Comparison of ENCODE assay signal across 29 mouse cellular contexts in the genomic region with DNA sequence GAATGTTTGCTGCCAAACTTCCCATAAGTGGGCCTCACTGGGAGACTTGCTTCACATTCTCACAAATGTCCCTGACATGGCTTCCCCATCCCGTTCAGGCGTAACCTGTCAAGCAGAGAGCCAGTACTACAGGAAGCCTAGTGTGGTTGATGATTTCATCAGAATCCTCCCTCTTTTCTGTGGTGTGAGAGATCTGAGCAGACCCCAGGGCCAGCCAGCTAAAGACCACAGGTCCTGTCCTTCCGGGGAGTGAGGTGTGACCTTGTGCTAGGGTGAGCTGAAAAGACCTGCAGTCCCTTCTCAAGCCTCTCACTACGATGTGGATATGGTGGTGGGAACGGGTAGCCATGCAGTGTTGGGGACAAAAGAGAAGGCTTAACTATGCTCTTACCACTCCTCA. TPM values are rescaled to one million over a fixed set of nuclear protein-coding genes. Genes with fewer than 3 reads are reported as not detected.
A peak's percentile ranks its signal among the peaks of the same experiment; 100 is the strongest.
DNase-seq lines count a peak whose midpoint lies in the region; ATAC-seq and TF ChIP-seq lines count a peak whose summit lies in the region.
"Had no signal": no experiment of that assay in that cellular context is flagged by ENCODE, and none has a peak within 500 bp of the region (broad histone marks: within the 10 kb centered on the region; RNA-seq: fewer than 3 reads in every experiment).

No protein-coding gene starts in this region.

- no peaks in the 10 kb centered on the region for H3K36me3 ChIP-seq in midbrain, embryonic 11.5 days (ENCODE audit: control insufficient read depth, insufficient read depth, low read length)
- H3K36me3 ChIP-seq in midbrain, embryonic 16.5 days (ENCODE audit: control insufficient read depth, insufficient read depth, low read length): no peaks in the 10 kb centered on the region
- H3K36me3 ChIP-seq: embryonic facial prominence, embryonic 13.5 days; embryonic facial prominence, embryonic 15.5 days; forebrain, embryonic 15.5 days had no signal

- peak; percentile 57 for DNase-seq in midbrain, embryonic 11.5 days (ENCODE audit: low spot score, missing footprints)
- no peak for DNase-seq in ovary, postnatal 10 days (ENCODE audit: low spot score)
- DNase-seq: adrenal gland, adult 8-10 months; adrenal gland, postnatal 14 days; adrenal gland, postnatal 36 days; cerebellum, adult 11-12 months; cerebellum, adult 9-11 months; cerebellum, postnatal 14 days; cerebellum, postnatal 36 days; embryo, embryonic 11 days; forebrain, postnatal 0 days had no signal

- no peak overlapping the region for H3K27ac ChIP-seq in midbrain, embryonic 11.5 days (ENCODE audit: low read depth, low read length)
- no peak overlapping the region for H3K27ac ChIP-seq in midbrain, embryonic 16.5 days (ENCODE audit: low read length)
- H3K27ac ChIP-seq in embryonic fibroblast, embryonic 13.5 days (ENCODE audit: insufficient read depth, low read length): peak overlapping the region; percentile 27; the same call in 1 of the 2 replicates
- H3K27ac ChIP-seq: embryonic facial prominence, embryonic 13.5 days; embryonic facial prominence, embryonic 15.5 days; forebrain, embryonic 13.5 days; forebrain, embryonic 15.5 days had no signal

- no peak overlapping the region for H3K4me2 ChIP-seq in midbrain, embryonic 11.5 days
- H3K4me2 ChIP-seq in midbrain, embryonic 16.5 days (ENCODE audit: low read length): no peak overlapping the region
- H3K4me2 ChIP-seq: embryonic facial prominence, embryonic 13.5 days; embryonic facial prominence, embryonic 15.5 days; forebrain, embryonic 13.5 days; forebrain, embryonic 15.5 days had no signal

- no peak for ATAC-seq in midbrain, embryonic 11.5 days (ENCODE audit: low FRiP score)
- ATAC-seq in midbrain, embryonic 16.5 days: no peak
- peak; percentile 44; the same call in 1 of the 2 replicates for ATAC-seq in megakaryocyte progenitor cell, adult 5-6 weeks (replicated peaks; ENCODE audit: poor library complexity)
- ATAC-seq in monocyte, adult 5-6 weeks (replicated peaks; ENCODE audit: insufficient number of reproducible peaks, low FRiP score, low TSS enrichment, poor library complexity, severe bottlenecking): no peak
- ATAC-seq: activated CD4-positive, CD25-positive, alpha-beta regulatory T cell, adult 4 months; forebrain, embryonic 13.5 days; forebrain, embryonic 15.5 days; forebrain, postnatal 0 days; Patski had no signal

- H3K9me3 ChIP-seq in midbrain, embryonic 11.5 days (ENCODE audit: control insufficient read depth, low read length): no peaks in the 10 kb centered on the region
- H3K9me3 ChIP-seq in midbrain, embryonic 16.5 days (replicated peaks; ENCODE audit: control insufficient read depth, low read length, poor library complexity, severe bottlenecking): no peaks in the 10 kb centered on the region
- H3K9me3 ChIP-seq: embryonic facial prominence, embryonic 13.5 days; embryonic facial prominence, embryonic 15.5 days; forebrain, embryonic 13.5 days; forebrain, embryonic 15.5 days had no signal

- H3K4me3 ChIP-seq in midbrain, embryonic 11.5 days (ENCODE audit: low read depth, low read length): no peak overlapping the region
- no peak overlapping the region for H3K4me3 ChIP-seq in midbrain, embryonic 16.5 days (ENCODE audit: low read depth, low read length)
- no peak overlapping the region for H3K4me3 ChIP-seq in embryonic fibroblast, embryonic 13.5 days (ENCODE audit: insufficient read depth, low read length)
- H3K4me3 ChIP-seq: embryonic facial prominence, embryonic 13.5 days; embryonic facial prominence, embryonic 15.5 days; forebrain, embryonic 13.5 days; forebrain, embryonic 15.5 days had no signal

- no peaks in the 10 kb centered on the region for H3K27me3 ChIP-seq in midbrain, embryonic 11.5 days (ENCODE audit: control insufficient read depth, insufficient read depth, low read length)
- H3K27me3 ChIP-seq in midbrain, embryonic 16.5 days (ENCODE audit: control insufficient read depth, insufficient read depth, low read depth, low read length): no peaks in the 10 kb centered on the region
- H3K27me3 ChIP-seq: embryonic facial prominence, embryonic 13.5 days; embryonic facial prominence, embryonic 15.5 days; forebrain, embryonic 13.5 days; forebrain, embryonic 15.5 days; Patski had no signal

- no peak for TF ChIP-seq POLR2A in embryonic fibroblast, embryonic 13.5 days (IDR thresholded peaks at IDR 0.05; ENCODE audit: low read depth, low read length)

- WGBS in midbrain, embryonic 11.5 days: 93% methylated on average over 5 of the region's 5 CpGs
- WGBS in midbrain, embryonic 16.5 days: 88% methylated on average over 5 of the region's 5 CpGs

- TF ChIP-seq CTCF in embryonic fibroblast, embryonic 13.5 days (IDR thresholded peaks at IDR 0.05; ENCODE audit: borderline replicate concordance, insufficient read depth, low read length): no peak

- no peaks in the 10 kb centered on the region for H3K4me1 ChIP-seq in midbrain, embryonic 11.5 days (ENCODE audit: control insufficient read depth, insufficient read depth, low read length)
- no peaks in the 10 kb centered on the region for H3K4me1 ChIP-seq in midbrain, embryonic 16.5 days (ENCODE audit: control insufficient read depth, insufficient read depth, low read length)
- 0 out of 2 replicates have a peak, but pooled peaks cover 2% of the 10 kb centered on the region for H3K4me1 ChIP-seq in embryonic fibroblast, embryonic 13.5 days (ENCODE audit: control insufficient read depth, insufficient read depth, low read length)
- H3K4me1 ChIP-seq: embryonic facial prominence, embryonic 13.5 days; embryonic facial prominence, embryonic 15.5 days; forebrain, embryonic 13.5 days; forebrain, embryonic 15.5 days had no signal

- H3K9ac ChIP-seq in midbrain, embryonic 11.5 days (ENCODE audit: low read length): no peak overlapping the region
- H3K9ac ChIP-seq in midbrain, embryonic 16.5 days (ENCODE audit: low read depth, low read length): no peak overlapping the region
- H3K9ac ChIP-seq: embryonic facial prominence, embryonic 13.5 days; embryonic facial prominence, embryonic 15.5 days; forebrain, embryonic 13.5 days; forebrain, embryonic 15.5 days; forebrain, postnatal 0 days had no signal

RNA-seq across cellular contexts. Expression of a gene that starts 17.7 kb away (rescaled TPM):
- not detected in 2 replicates for polyA plus RNA-seq in midbrain, embryonic 11.5 days (2014; fragmentation: Nextera tagmentation; extraction: Ambion mirVana)
- polyA plus RNA-seq in midbrain, embryonic 16.5 days (2015; fragmentation: Nextera tagmentation; extraction: Ambion mirVana): not detected in 2 replicates
- polyA plus RNA-seq in embryonic fibroblast, embryonic 13.5 days (2011; ENCODE audit: insufficient read length, low read depth, missing spikeins): not detected in 2 replicates
- not detected in 2 replicates for total RNA-seq in megakaryocyte progenitor cell, adult 5-6 weeks (2015)
- total RNA-seq in megakaryocyte progenitor cell, adult 5-6 weeks (2017): not detected in 2 replicates
- total RNA-seq in monocyte, adult 5-6 weeks (2017): not detected in 3 replicates
- total RNA-seq: adrenal gland, adult 18-20 months; adrenal gland, adult 8-10 months; adrenal gland, postnatal 14 days; adrenal gland, postnatal 36 days; common myeloid progenitor, adult 5-6 weeks; ES-E14; forebrain, postnatal 0 days; MEL had no signal
- polyA plus RNA-seq: activated CD4-positive, CD25-positive, alpha-beta regulatory T cell, adult 4 months; C2C12; cerebellum, adult 2 months; embryonic facial prominence, embryonic 11.5 days; embryonic facial prominence, embryonic 13.5 days; embryonic facial prominence, embryonic 15.5 days; forebrain, embryonic 11.5 days; forebrain, embryonic 13.5 days; forebrain, embryonic 15.5 days; forebrain, postnatal 0 days; Patski had no signal
